Mouse (Mus musculus): ENCODE data around the gene Tm4sf20.

Tm4sf20 gene

GRCm38 (mm10) chr1:82717816-82718512 is 50.3 kb downstream of the Tm4sf20 start:
- no peak for DNase-seq (ENCODE audit: low read depth, low spot score)

All from ES-CJ7 (cell line).